In the genomic region with DNA sequence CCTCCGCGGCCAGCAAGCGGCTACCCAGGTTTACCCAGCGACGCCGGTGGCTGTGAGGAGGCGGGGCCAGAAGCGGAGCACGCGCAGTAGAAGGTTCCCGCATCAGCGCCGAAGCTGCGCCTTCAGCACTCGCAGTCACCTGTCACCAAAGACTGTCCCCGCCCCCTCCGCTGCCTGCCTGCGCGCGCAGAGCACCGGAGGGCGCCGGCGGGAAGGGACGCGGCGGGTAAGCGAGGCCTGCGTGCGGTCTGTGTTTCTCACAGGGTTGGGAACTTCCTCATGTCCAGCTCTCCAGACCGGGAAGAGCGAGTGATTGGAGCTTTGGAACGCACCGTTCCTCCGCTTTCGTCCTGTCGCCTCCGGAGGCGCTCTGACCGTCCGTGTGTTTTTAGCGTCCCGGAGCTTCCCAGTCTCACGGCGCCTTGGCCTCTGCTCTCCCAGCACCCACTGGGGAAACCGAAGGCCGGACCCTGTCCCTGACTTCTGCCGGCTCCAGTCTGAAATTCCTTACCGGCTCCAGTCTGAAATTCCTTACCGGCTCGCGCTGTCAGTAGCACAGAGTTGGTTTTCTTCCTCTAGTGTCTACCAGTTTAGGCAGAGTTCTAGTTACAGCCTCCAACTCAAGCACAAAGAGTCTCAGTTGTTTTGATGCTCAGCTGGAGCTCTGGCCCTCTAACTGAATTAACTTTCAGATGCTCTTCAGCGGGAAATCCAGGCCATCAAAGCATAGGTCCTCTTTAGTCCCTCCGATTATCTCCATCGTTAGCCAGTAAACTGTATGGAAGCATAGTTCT, we compare ENCODE assay signal across 8 mouse cellular contexts. TPM values are rescaled to one million over a fixed set of nuclear protein-coding genes. Genes with fewer than 3 reads are reported as not detected.
DNase-seq lines count a peak whose midpoint lies in the region; ATAC-seq lines count a peak whose summit lies in the region.

A gene (plus strand): TSS at position 125 of the 794 bp plus-strand sequence.

- peak within 1 kb of the TSS; percentile 79 for H3K27ac ChIP-seq in hindbrain, embryonic 15.5 days (replicated peaks)

- H3K9me3 ChIP-seq in hindbrain, embryonic 15.5 days = no peaks in the 10 kb centered on the region

- DNase-seq in T-cell, adult 2 months (ENCODE audit: low spot score) = peak; percentile 95
- DNase-seq in cerebellum, postnatal 36 days = peak; percentile 97
- DNase-seq in frontal cortex, postnatal 36 days (ENCODE audit: low spot score in 2 of 2) = peak; percentile 94 to 97
- DNase-seq in left cerebral cortex, adult 11 months (ENCODE audit: low spot score) = peak; percentile 91
- DNase-seq in lung, postnatal 4 days = peak; percentile 96 to 97
- peak; percentile 89 for DNase-seq in retina, postnatal 7 days (ENCODE audit: low read depth, low spot score)
- peak; percentile 86 for DNase-seq in urinary bladder, adult 2 months (ENCODE audit: low spot score)

- no peaks in the 10 kb centered on the region for H3K27me3 ChIP-seq in hindbrain, embryonic 15.5 days

- peaks cover 17% of the 10 kb centered on the region for H3K4me1 ChIP-seq in hindbrain, embryonic 15.5 days (replicated peaks)

- peak within 1 kb of the TSS; percentile 65 for H3K4me2 ChIP-seq in hindbrain, embryonic 15.5 days

- peaks cover 5% of the 10 kb centered on the region; the same call in 1 of the 2 replicates for H3K36me3 ChIP-seq in hindbrain, embryonic 15.5 days

- H3K9ac ChIP-seq in hindbrain, embryonic 15.5 days = peak within 1 kb of the TSS; percentile 57

- peak; percentile 99 for ATAC-seq in hindbrain, embryonic 15.5 days (ENCODE audit: low FRiP score, low read depth)

- peak within 1 kb of the TSS; percentile 54 for H3K4me3 ChIP-seq in hindbrain, embryonic 15.5 days

- WGBS in hindbrain, embryonic 15.5 days = under 1% methylated on average over 55 of the region's 55 CpGs

RNA-seq across cellular contexts. Expression of the gene that starts here (rescaled TPM):
- 12.0 and 14.5 TPM in 2 replicates for polyA plus RNA-seq in hindbrain, embryonic 15.5 days (2015; fragmentation: Nextera tagmentation; extraction: Ambion mirVana)
- polyA plus RNA-seq in urinary bladder, adult 2 months (2012; rRNA removed) = 6.9 and 7.1 TPM in 2 replicates

Comparison
In these comparisons a context has a peak if more than half of its experiments do, and no peak if none do; other contexts are left out.
1. Peak in every context shown above with its lines: DNase-seq, ATAC-seq, H3K4me3 ChIP-seq and H3K27ac ChIP-seq.